Mouse (Mus musculus) stomach, embryonic 15.5 days (tissue): Measurements from ENCODE around the gene Ano7. TPM values are rescaled to one million over a fixed set of nuclear protein-coding genes. Genes with fewer than 3 reads are reported as not detected.

Source experiments
- ATAC-seq: fragments of 200-750 bp; cut with Nextera tagmentation; 2 replicates; pipeline ENCODE4 v1.8.0; 2017; ENCODE audit warnings: low read depth, moderate number of reproducible peaks, moderate TSS enrichment; ENCODE audit not compliant: insufficient read depth, low FRiP score
- H3K27ac ChIP-seq: fragments of 300-500 bp; sonication (generic); 2 replicates; pipeline ENCODE4 v1.5.1; 2015; ENCODE audit warnings: mild to moderate bottlenecking, inconsistent platforms
- H3K27me3 ChIP-seq: fragments of 300-500 bp; sonication (generic); replicated peaks from 2 replicates; pipeline ENCODE4 v1.6.1; 2015; ENCODE audit warnings: inconsistent platforms
- H3K36me3 ChIP-seq: fragments of 300-500 bp; sonication (generic); 2 replicates; pipeline ENCODE4 v1.6.1; 2015; ENCODE audit warnings: inconsistent platforms
- H3K4me1 ChIP-seq: fragments of 300-500 bp; sonication (generic); 2 replicates; pipeline ENCODE4 v1.6.1; 2015; ENCODE audit warnings: inconsistent platforms
- H3K4me2 ChIP-seq: fragments of 300-500 bp; sonication (generic); 2 replicates; pipeline ENCODE4 v1.6.1; 2015; ENCODE audit warnings: mild to moderate bottlenecking, inconsistent platforms
- H3K4me3 ChIP-seq: fragments of 300-500 bp; sonication (generic); replicated peaks from 2 replicates; pipeline ENCODE4 v1.5.1; 2015; ENCODE audit warnings: inconsistent platforms
- H3K9ac ChIP-seq: fragments of 300-500 bp; sonication (generic); 2 replicates; pipeline ENCODE4 v1.6.1; 2015; ENCODE audit warnings: inconsistent platforms
- H3K9me3 ChIP-seq: fragments of 300-500 bp; sonication (generic); 2 replicates; pipeline ENCODE4 v1.6.1; 2016; ENCODE audit warnings: inconsistent platforms
- WGBS: fragments of 180-500 bp; shearing (Covaris S2); methylation state at CpG from one replicate; pipeline ENCODE4 v1.1.7; 2015; 5-methylcytosine and 5-hydroxymethylcytosine counted together
- polyA plus RNA-seq: library from polyadenylated mRNA; unstranded; fragments of >200 nt; fragmentation: Nextera tagmentation; extraction: Ambion mirVana; gene quantifications from 2 replicates; pipeline ENCODE4 v1.2.1, GENCODE M21; 2015

The Ano7 gene
- polyA plus RNA-seq: 1.7 and 1.8 TPM in 2 replicates

DNA sequence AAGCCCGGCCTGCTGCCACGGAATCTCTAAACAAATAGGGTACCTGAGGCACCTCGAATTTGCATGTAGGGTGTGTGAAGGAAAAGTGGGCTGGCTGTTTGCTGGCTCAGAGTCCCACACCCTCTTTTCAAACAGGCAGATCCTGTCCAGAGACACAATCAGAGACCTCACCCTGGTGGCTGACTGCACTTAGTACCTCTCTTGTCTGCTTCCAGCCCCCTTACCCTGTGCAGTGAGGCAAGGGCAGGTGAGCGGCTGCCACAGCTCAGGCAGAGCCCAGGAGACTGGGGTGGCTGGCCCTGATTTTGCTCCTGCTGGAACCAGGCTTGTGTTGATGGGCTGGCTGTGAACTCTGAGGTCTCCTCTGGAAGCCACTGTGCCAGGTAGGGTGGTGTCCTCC is at the start of gene Ano7:
Gene Ano7 (plus strand): TSS at position 266 of the 400 bp plus-strand sequence.
- no peaks in the 10 kb centered on the region for H3K9me3 ChIP-seq
- H3K27ac ChIP-seq: no peak within 1 kb of the TSS; the same call in 1 of the 2 replicates
- 64% methylated on average over 4 of the region's 4 CpGs for WGBS
- no peaks in the 10 kb centered on the region for H3K36me3 ChIP-seq
- ATAC-seq: peak; percentile 73
- H3K4me2 ChIP-seq: peak within 1 kb of the TSS; percentile 26
- no peak within 1 kb of the TSS for H3K9ac ChIP-seq
- no peak within 1 kb of the TSS for H3K4me3 ChIP-seq
- H3K27me3 ChIP-seq: no peaks in the 10 kb centered on the region
- H3K4me1 ChIP-seq: no peaks in the 10 kb centered on the region; the same call in 1 of the 2 replicates

DNA sequence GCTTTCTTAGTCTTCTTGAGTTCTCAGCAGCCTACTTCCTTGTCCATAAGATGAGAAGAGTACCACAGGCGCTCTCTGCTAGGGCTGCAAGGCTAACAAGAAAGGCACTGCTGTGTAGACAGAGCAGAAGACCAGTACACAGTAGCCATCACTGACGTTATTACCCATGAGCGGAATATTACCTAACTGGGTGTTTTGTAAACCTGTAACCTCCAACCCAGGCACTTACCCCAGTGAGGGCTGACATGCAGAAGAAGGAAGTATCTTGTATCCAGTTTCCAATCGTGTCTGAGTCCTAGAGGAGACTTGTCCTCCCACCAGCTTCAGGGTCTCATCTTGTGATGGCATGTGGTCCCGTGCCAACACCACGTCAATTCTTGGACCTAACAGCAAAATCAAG is 49.8 kb upstream of the Ano7 start:
- 92% methylated on average over 6 of the region's 6 CpGs for WGBS
- H3K4me3 ChIP-seq: no peak overlapping the region
- no peaks in the 10 kb centered on the region for H3K4me1 ChIP-seq
- no peak for ATAC-seq
- H3K27ac ChIP-seq: no peak overlapping the region
- no peak overlapping the region for H3K9ac ChIP-seq
- H3K9me3 ChIP-seq: no peaks in the 10 kb centered on the region
- no peaks in the 10 kb centered on the region for H3K27me3 ChIP-seq
- no peak overlapping the region for H3K4me2 ChIP-seq
- H3K36me3 ChIP-seq: peaks cover 25% of the 10 kb centered on the region; the same call in 1 of the 2 replicates

DNA sequence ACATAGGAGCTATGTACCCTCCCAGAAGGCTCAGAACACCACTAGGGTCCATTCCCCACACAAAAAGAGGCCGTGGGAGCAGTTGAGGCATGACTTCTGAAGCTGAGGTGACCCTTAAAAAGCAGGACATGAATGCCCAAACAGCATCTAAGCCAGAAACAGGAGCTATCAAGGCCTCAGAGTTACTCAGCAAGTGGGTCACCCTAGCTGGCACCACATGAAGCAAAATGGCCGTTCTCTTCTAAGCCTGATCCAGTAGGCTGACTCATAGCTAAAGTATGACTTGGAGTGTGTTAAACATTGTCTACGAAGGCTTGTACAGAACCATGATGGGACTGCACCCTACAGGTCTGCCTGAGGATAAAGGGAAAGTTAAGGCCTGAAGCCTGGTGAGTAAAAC is 47.3 kb upstream of the Ano7 start:
- ATAC-seq: no peak
- Histone ChIP-seq H3K9ac (no peak overlapping the region), H3K36me3 (peaks cover 15% of the 10 kb centered on the region; the same call in 1 of the 2 replicates), H3K4me2 (no peak overlapping the region), H3K27me3 (no peaks in the 10 kb centered on the region), H3K27ac (no peak overlapping the region), H3K4me1 (no peaks in the 10 kb centered on the region), H3K9me3 (no peaks in the 10 kb centered on the region), H3K4me3 (no peak overlapping the region)
- WGBS: 85% methylated on average over 3 of the region's 3 CpGs

DNA sequence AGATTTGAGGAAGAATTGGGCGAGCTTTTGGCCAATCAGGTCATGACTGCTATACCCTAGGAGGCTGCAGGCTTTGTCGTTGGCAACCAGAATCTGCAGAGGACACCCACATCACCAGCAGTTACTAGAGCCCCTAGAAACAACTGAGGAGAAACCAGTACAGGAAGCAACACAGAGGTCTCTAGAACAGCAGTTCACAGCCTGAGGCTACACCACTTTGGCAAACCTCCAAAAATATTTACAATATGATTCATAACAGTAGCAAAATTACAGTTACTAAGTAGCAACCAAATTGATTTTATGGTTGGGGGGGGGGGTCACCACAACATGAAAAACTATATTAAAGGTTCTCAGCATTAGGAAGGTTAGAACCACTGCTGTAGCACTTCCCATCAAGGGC is 39.1 kb upstream of the Ano7 start:
- H3K27ac ChIP-seq: no peak overlapping the region
- ATAC-seq: no peak
- H3K4me1 ChIP-seq: no peaks in the 10 kb centered on the region
- H3K36me3 ChIP-seq: peaks cover 9% of the 10 kb centered on the region; the same call in 1 of the 2 replicates
- 72% methylated on average over 2 of the region's 2 CpGs for WGBS
- H3K4me2 ChIP-seq: no peak overlapping the region
- H3K9me3 ChIP-seq: no peaks in the 10 kb centered on the region
- no peak overlapping the region for H3K4me3 ChIP-seq
- no peak overlapping the region for H3K9ac ChIP-seq
- H3K27me3 ChIP-seq: no peaks in the 10 kb centered on the region

DNA sequence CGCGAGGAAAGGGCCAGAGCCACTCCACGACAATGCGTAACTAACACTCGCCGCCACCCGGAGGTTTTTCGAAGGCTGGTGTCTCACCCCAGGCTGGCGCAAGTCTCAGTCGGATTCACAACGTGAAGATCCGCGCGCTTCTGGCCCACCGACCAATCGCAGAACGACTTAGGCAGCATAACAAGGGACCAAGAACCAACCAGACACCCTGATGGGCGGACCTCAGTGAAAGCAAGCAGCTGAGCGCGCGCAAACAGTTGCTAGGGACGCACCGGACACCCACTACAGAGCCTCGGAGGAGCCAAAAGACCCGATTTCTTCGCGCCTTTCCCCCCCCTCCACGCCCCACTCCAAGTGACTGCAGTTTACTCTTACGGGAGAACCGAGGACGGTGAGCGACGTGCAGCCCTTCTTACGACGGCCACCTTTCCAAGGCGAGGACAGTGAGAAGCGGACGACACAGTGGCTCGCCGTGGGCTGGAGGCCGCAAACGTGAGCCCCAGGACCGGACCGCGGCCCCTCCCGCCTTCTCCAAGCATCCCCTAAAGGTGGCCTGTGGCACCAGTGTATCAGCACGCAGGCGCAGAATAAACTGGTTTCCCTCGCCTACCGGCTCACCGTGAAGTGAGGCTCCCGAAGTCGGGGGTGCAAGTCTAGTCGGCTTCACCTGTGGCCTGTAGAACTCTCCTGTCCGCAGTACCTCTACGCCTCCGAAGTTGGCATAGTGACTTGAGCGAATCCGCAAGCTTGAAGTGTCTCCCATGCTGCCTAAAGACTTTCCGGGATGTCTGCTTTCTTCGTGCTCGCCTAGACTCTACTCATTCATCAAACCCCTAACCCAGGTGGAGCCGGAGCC is 30.9 kb upstream of the Ano7 start, which contains the start of the genes Ppp1r7 and Pask:
Gene Ppp1r7 (plus strand): TSS at position 207 of the 856 bp plus-strand sequence.
Gene Pask (minus strand): TSS at position 835 of the 856 bp plus-strand sequence.
- ATAC-seq: peak; percentile 96
- H3K27me3 ChIP-seq: no peaks in the 10 kb centered on the region
- H3K9me3 ChIP-seq: no peaks in the 10 kb centered on the region
- H3K9ac ChIP-seq: peak within 1 kb of the TSS; percentile 89
- peak within 1 kb of the TSS; percentile 95 for H3K4me3 ChIP-seq
- WGBS: under 1% methylated on average over 63 of the region's 63 CpGs
- H3K27ac ChIP-seq: peak within 1 kb of the TSS; percentile 46
- peak within 1 kb of the TSS; percentile 86 for H3K4me2 ChIP-seq
- H3K4me1 ChIP-seq: peaks cover 4% of the 10 kb centered on the region; the same call in 1 of the 2 replicates
- H3K36me3 ChIP-seq: peaks cover 4% of the 10 kb centered on the region; the same call in 1 of the 2 replicates

DNA sequence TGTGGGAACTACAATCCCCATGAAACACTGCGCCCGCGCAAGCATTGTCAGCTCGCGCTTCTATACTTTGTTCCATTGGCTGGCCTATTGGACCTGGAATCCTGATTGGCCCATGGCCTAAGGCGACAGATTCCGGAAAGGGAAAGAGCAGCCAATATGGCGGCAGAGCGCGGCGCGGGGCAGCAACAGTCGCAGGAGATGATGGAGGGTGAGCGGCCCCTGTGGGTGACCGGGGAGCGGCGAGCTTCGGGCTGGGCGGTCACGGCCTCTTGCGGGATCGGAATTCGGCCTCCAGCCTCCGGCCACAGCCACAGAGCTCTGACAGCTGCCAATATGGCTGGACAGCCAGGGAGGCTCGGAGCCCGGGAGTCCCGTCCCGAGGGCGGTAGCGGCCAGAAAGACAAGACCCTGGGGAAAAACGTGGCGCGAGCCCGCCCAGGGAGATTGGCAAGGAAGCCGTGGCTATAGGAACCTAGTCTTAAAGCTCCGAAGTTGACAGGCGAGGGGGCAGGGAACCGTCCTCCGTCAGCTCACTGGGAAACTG is 30.2 kb upstream of the Ano7 start:
- no peaks in the 10 kb centered on the region for H3K9me3 ChIP-seq
- peaks cover 7% of the 10 kb centered on the region; the same call in 1 of the 2 replicates for H3K36me3 ChIP-seq
- 0% methylated on average over 39 of the region's 39 CpGs for WGBS
- peaks cover 4% of the 10 kb centered on the region; the same call in 1 of the 2 replicates for H3K4me1 ChIP-seq
- peak; percentile 96 for ATAC-seq
- H3K27ac ChIP-seq: peak overlapping the region; percentile 46; the same call in 1 of the 2 replicates
- H3K4me3 ChIP-seq: peak overlapping the region; percentile 95
- peak overlapping the region; percentile 89 for H3K9ac ChIP-seq
- H3K27me3 ChIP-seq: no peaks in the 10 kb centered on the region
- H3K4me2 ChIP-seq: peak overlapping the region; percentile 86

DNA sequence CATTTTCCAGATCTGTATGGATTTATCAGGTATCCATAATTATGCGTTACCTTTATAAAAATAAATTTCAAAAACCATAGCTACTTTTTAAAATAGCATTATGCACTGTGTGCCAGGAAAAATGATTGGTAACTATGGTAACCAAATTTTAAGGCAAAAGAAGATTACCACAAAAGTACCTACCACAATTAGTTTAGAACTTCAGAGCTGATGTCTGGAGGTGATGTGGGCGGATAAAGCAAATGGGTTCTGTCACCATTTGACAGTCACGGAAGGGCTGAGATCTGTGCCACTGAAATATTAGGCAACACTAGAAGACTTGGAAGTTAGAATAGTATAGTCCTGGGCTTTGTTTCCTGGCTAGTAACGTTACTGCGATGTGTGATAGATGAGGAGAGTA is 26.6 kb upstream of the Ano7 start:
- 89% methylated on average over 5 of the region's 5 CpGs for WGBS
- peaks cover 4% of the 10 kb centered on the region; the same call in 1 of the 2 replicates for H3K4me1 ChIP-seq
- no peak overlapping the region for H3K27ac ChIP-seq
- H3K36me3 ChIP-seq: peaks cover 22% of the 10 kb centered on the region
- H3K9ac ChIP-seq: no peak overlapping the region
- no peaks in the 10 kb centered on the region for H3K9me3 ChIP-seq
- H3K4me2 ChIP-seq: no peak overlapping the region
- H3K27me3 ChIP-seq: no peaks in the 10 kb centered on the region
- ATAC-seq: no peak
- no peak overlapping the region for H3K4me3 ChIP-seq

DNA sequence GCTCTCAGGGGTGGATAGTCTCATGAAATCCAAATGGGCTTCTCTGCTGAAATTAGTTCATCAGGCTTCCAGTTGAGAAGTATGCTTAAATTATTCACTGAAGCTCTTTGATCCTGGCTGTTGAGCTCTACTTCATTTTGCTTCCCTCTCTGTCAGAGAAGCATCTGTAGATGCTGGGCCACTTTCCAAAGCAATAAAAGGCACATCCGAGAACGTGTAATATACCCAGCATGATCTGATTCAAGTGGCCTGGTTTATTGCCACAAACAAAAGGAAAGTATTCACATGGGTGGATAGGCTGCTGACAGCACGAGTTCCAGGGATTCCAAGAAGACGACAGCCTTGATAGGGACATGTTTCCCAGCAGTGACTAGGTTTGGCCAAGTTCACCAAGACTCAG is 24.0 kb upstream of the Ano7 start:
- Histone ChIP-seq H3K9ac (no peak overlapping the region), H3K27me3 (no peaks in the 10 kb centered on the region), H3K4me2 (no peak overlapping the region), H3K27ac (no peak overlapping the region), H3K4me1 (peaks cover under 1% of the 10 kb centered on the region; the same call in 1 of the 2 replicates), H3K4me3 (no peak overlapping the region), H3K36me3 (peaks cover 37% of the 10 kb centered on the region), H3K9me3 (no peaks in the 10 kb centered on the region)
- WGBS: 86% methylated on average over 4 of the region's 4 CpGs
- no peak for ATAC-seq

DNA sequence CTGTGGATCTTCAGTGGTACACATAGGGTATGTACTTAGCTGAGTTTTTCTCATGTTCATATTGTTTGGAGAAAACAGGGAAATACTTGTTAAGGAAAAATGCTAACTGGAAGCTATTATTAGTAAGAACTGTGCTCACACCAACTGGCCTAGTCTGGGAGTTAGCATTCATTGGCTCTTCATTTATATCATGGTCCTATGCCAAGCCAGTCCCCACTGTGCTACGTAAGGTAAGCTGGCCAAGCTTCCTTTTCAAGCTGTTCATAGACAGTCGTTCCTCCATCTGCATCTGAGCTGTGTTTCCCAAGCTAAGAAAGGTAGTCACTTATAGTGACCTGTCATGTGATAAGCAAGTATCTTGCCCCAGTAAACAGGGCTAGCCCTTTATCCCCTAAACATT is 21.0 kb upstream of the Ano7 start:
- ATAC-seq: no peak
- Histone ChIP-seq H3K9ac (no peak overlapping the region), H3K9me3 (no peaks in the 10 kb centered on the region), H3K4me3 (no peak overlapping the region), H3K27me3 (no peaks in the 10 kb centered on the region), H3K4me2 (no peak overlapping the region), H3K27ac (no peak overlapping the region), H3K4me1 (no peaks in the 10 kb centered on the region), H3K36me3 (peaks cover 47% of the 10 kb centered on the region)
- 85% methylated on average over 2 of the region's 2 CpGs for WGBS

DNA sequence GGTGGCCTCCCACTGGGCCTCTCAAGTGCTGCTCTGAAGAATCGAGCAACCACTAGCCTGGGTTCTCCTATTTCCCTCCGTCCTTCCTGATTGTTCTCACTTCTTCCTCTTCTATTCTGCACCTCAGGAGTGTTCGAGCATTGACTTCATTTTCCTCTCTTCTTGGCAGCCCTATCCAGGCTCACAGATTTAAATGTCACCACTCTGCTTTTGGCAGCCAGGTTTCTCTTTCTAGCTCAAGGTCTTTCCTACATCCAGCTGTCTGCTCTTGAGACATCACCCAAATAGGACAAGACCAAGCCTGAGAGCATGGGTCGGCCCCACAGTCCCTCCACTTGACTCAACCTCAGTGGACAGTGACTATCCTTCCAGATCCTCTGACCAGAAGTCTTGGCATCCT is 11.1 kb upstream of the Ano7 start:
- Histone ChIP-seq H3K27ac (no peak overlapping the region), H3K36me3 (peaks cover 40% of the 10 kb centered on the region), H3K4me3 (no peak overlapping the region), H3K9me3 (no peaks in the 10 kb centered on the region), H3K9ac (no peak overlapping the region), H3K27me3 (no peaks in the 10 kb centered on the region), H3K4me1 (no peaks in the 10 kb centered on the region), H3K4me2 (no peak overlapping the region)
- no peak for ATAC-seq
- WGBS: 82% methylated on average over 4 of the region's 4 CpGs

DNA sequence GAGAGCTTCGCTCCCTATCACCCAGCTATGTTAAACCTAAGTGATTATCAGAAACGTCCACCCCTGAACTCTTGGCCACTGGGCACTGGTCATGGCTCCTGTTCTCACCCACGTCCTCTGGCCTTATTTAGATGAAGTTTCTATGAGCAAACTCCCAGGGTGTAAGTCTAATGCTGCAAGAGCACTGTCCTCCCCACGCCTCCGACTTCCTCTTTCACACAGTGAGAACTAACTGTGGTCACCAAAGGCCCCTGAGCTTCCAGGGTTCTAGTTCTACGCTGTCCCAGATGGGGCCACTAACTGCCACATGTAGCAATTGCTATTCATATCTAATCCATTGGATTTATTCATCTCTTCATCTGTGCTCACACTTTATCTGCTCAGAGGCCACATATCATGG is 8.1 kb upstream of the Ano7 start:
- no peak overlapping the region for H3K27ac ChIP-seq
- no peaks in the 10 kb centered on the region for H3K9me3 ChIP-seq
- no peak for ATAC-seq
- H3K4me2 ChIP-seq: no peak overlapping the region
- H3K36me3 ChIP-seq: peaks cover 30% of the 10 kb centered on the region
- no peak overlapping the region for H3K9ac ChIP-seq
- 94% methylated on average over 6 of the region's 6 CpGs for WGBS
- no peaks in the 10 kb centered on the region for H3K4me1 ChIP-seq
- no peak overlapping the region for H3K4me3 ChIP-seq
- H3K27me3 ChIP-seq: no peaks in the 10 kb centered on the region

DNA sequence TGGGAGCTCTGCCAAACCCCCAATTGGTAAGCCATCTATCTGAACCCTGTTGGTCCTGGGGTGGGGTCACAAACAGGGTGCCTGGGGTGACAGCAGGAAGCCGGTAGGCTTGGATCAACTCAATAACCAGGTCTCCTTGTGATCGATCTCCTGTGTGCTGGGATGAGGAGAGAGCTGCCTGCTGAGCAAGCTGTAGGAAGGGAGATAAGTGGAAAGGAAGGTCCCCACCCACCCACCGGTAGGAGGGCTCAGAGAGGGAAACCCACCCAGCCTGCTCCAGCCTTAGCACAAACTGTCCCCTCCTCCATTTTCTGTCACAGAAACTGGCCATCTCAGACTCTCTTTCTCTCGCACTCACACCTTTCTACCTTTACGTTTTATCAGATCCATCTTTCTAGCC is 3.6 kb downstream of the Ano7 start:
- no peak overlapping the region for H3K9ac ChIP-seq
- H3K27me3 ChIP-seq: no peaks in the 10 kb centered on the region
- no peak overlapping the region for H3K4me3 ChIP-seq
- WGBS: 55% methylated on average over 5 of the region's 5 CpGs
- H3K9me3 ChIP-seq: no peaks in the 10 kb centered on the region
- no peak for ATAC-seq
- no peaks in the 10 kb centered on the region; the same call in 1 of the 2 replicates for H3K4me1 ChIP-seq
- H3K36me3 ChIP-seq: no peaks in the 10 kb centered on the region
- H3K4me2 ChIP-seq: no peak overlapping the region
- no peak overlapping the region for H3K27ac ChIP-seq
